Mouse (Mus musculus) spleen, adult 2 months (tissue): ENCODE results near the gene Lrrc8d.

ENCODE experiments used
- CTCF ChIP-seq: fragments of 200-500 bp; IDR thresholded peaks from 2 replicates; pipeline ENCODE4 v1.5.1; 2011; ENCODE audit warnings: mild to moderate bottlenecking, inconsistent platforms; ENCODE audit not compliant: insufficient read depth, insufficient read length, insufficient replicate concordance; ENCODE audit errors: extremely low read depth
- POLR2A ChIP-seq: fragments of 200-500 bp; IDR thresholded peaks from 2 replicates; pipeline ENCODE4 v1.6.1; 2011; ENCODE audit warnings: low read depth, low read length, inconsistent platforms

DNA sequence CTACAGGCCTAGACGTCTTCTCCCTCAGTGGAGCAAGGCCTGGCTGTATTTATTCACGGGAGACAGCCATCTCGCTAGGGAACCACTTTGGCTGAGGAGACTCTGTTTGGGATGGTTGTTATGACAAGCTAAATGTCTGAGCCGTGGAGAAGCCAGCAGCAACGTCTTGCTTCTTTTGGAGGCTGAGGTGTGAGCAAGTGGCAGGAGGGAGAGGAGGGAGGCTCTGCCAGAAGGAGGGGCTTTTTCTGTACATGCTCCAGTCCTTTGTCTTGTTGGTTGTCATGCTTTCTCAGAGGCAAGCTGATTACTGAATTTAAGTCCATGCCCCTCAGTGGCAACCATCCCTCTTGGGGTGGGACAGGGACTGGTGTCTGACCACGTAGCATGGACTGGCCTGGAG, 33.5 kb downstream of the Lrrc8d start:
- TF ChIP-seq CTCF (no peak), POLR2A (no peak)
